Mouse (Mus musculus): ENCODE data around the gene Fdx1.

Fdx1 gene

GRCm38 (mm10) chr9:51961190-51961909 lies 2.0 kb downstream of the Fdx1 start:
- no peak for DNase-seq

- DNase-seq = no peak
Measured at GRCm38 (mm10) chr9:51960331-51960730, 3.0 kb downstream of the Fdx1 start.

- no peak for DNase-seq
Measured at GRCm38 (mm10) chr9:51958981-51959380, 4.4 kb downstream of the Fdx1 start.

- no peak for DNase-seq
Measured at GRCm38 (mm10) chr9:51957025-51957424, 6.3 kb downstream of the Fdx1 start.

- no peak for DNase-seq
Measured at GRCm38 (mm10) chr9:51956484-51956883, 6.9 kb downstream of the Fdx1 start.

GRCm38 (mm10) chr9:51951337-51951736 lies 12.0 kb downstream of the Fdx1 start:
- DNase-seq = no peak

- no peak for DNase-seq
Measured at GRCm38 (mm10) chr9:51950667-51951066, 12.7 kb downstream of the Fdx1 start.

GRCm38 (mm10) chr9:51950225-51950624 lies 13.1 kb downstream of the Fdx1 start:
- no peak for DNase-seq

- no peak for DNase-seq
Measured at GRCm38 (mm10) chr9:51943934-51944333, 19.4 kb downstream of the Fdx1 start.

- DNase-seq = no peak
Measured at GRCm38 (mm10) chr9:51934641-51935040, 28.7 kb downstream of the Fdx1 start.

GRCm38 (mm10) chr9:51931997-51932396 lies 31.4 kb downstream of the Fdx1 start:
- no peak for DNase-seq

GRCm38 (mm10) chr9:51931054-51931690 lies 32.2 kb downstream of the Fdx1 start:
- DNase-seq = no peak

GRCm38 (mm10) chr9:51929972-51930371 lies 33.4 kb downstream of the Fdx1 start:
- no peak for DNase-seq

- no peak for DNase-seq
Measured at GRCm38 (mm10) chr9:51928659-51929058, 34.7 kb downstream of the Fdx1 start.

GRCm38 (mm10) chr9:51928116-51928515 lies 35.2 kb downstream of the Fdx1 start:
- DNase-seq = peak; percentile 12

GRCm38 (mm10) chr9:51927680-51928079 lies 35.7 kb downstream of the Fdx1 start:
- DNase-seq = no peak

GRCm38 (mm10) chr9:51926629-51927028 lies 36.7 kb downstream of the Fdx1 start:
- no peak for DNase-seq

GRCm38 (mm10) chr9:51924551-51925081 lies 38.7 kb downstream of the Fdx1 start:
- no peak for DNase-seq

GRCm38 (mm10) chr9:51922756-51923155 lies 40.6 kb downstream of the Fdx1 start:
- no peak for DNase-seq

- no peak for DNase-seq
Measured at GRCm38 (mm10) chr9:51915580-51915979, 47.8 kb downstream of the Fdx1 start.

GRCm38 (mm10) chr9:51914481-51915120 lies 48.8 kb downstream of the Fdx1 start:
- no peak for DNase-seq

- DNase-seq = peak; percentile 53
Measured at GRCm38 (mm10) chr9:51908838-51909237, 54.5 kb downstream of the Fdx1 start.

GRCm38 (mm10) chr9:51908255-51908654 lies 55.1 kb downstream of the Fdx1 start:
- DNase-seq = no peak

- no peak for DNase-seq
Measured at GRCm38 (mm10) chr9:51906938-51907337, 56.4 kb downstream of the Fdx1 start.

Measured in liver (tissue).